Mouse (Mus musculus): ENCODE data around the gene Itih5. TPM values are rescaled to one million over a fixed set of nuclear protein-coding genes. Genes with fewer than 3 reads are reported as not detected.

Itih5 gene
- polyA plus RNA-seq, 1 experiment from 2014 or later = 30.0 TPM

DNA sequence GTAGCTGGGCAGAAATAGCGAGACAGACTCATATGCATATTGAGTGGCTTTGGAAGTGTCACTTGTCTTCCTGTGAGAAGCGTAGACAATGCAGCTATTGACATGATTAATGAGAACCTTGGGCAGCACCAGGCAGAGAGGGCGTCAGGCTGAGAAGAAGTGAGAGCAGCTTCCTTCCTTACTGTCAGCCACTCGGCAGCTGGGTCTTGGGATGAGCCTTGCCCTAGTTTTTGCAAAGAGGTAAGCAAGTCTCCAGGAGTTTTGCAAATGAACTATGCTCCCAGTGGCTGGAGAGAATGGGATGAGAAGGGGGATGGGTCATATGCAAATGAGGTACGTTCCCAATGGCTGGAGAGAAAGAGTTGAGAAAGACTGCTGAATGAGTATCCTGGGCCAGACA lies 109.4 kb downstream of the Itih5 start:
- 28% methylated on average over 5 of the region's 5 CpGs for WGBS
- no peak for ATAC-seq (ENCODE audit: insufficient read depth, low FRiP score)
- no peaks in the 10 kb centered on the region for H3K9me3 ChIP-seq (replicated peaks; ENCODE audit: control insufficient read depth, low read length)

DNA sequence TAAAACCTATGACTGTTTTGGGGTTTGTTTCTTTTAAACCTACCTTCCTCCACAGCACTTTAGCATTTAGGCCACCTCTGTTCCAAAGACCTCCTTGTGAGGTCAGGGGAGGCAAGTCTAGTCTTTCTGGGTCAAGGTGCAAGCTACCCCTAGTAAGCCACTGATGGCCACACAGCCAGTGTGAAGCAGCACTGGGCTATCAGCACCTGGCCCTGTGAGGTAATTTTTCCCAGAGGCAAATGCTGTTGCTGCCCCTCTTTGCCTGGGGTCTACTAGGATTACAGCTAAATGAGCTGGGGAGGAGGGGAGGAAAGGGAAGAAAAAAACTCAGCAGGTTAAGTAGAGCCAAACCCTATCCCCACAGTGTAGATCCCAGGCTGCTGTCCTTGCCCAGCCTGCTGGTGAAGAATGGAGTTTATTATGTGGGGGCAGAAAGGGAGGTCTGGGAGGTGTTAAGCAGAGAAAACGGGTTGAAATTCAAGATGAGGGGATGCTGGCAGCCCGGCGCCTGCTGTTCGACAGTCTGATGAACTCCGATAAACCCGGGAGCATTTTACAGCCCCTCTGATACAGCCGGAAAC lies 110.6 kb downstream of the Itih5 start:
- Histone ChIP-seq H3K4me2 (ENCODE audit: low read depth, low read length) (no peak overlapping the region), H3K36me3 (ENCODE audit: control insufficient read depth, insufficient read depth, low read length) (no peaks in the 10 kb centered on the region), H3K27ac (ENCODE audit: low read length) (no peak overlapping the region), H3K9ac (ENCODE audit: low read length) (no peak overlapping the region), H3K27me3 (ENCODE audit: control insufficient read depth, insufficient read depth, low read length) (no peaks in the 10 kb centered on the region), H3K9me3 (replicated peaks; ENCODE audit: control insufficient read depth, low read length) (no peaks in the 10 kb centered on the region), H3K4me3 (replicated peaks; ENCODE audit: low read length) (no peak overlapping the region), H3K4me1 (ENCODE audit: control insufficient read depth, insufficient read depth, low read length) (no peaks in the 10 kb centered on the region)
- WGBS = 47% methylated on average over 7 of the region's 7 CpGs
- ATAC-seq (ENCODE audit: insufficient read depth, low FRiP score) = no peak

More for the DNA sequence above, 109.4 kb downstream of the Itih5 start:
- H3K4me2 ChIP-seq (ENCODE audit: low read depth, low read length) = no peak overlapping the region
- no peak overlapping the region for H3K9ac ChIP-seq (ENCODE audit: low read length)
- H3K4me1 ChIP-seq (ENCODE audit: control insufficient read depth, insufficient read depth, low read length) = no peaks in the 10 kb centered on the region
- no peak overlapping the region for H3K27ac ChIP-seq (ENCODE audit: low read length)
- H3K27me3 ChIP-seq (ENCODE audit: control insufficient read depth, insufficient read depth, low read length) = no peaks in the 10 kb centered on the region
- no peaks in the 10 kb centered on the region for H3K36me3 ChIP-seq (ENCODE audit: control insufficient read depth, insufficient read depth, low read length)
- no peak overlapping the region for H3K4me3 ChIP-seq (replicated peaks; ENCODE audit: low read length)

DNA sequence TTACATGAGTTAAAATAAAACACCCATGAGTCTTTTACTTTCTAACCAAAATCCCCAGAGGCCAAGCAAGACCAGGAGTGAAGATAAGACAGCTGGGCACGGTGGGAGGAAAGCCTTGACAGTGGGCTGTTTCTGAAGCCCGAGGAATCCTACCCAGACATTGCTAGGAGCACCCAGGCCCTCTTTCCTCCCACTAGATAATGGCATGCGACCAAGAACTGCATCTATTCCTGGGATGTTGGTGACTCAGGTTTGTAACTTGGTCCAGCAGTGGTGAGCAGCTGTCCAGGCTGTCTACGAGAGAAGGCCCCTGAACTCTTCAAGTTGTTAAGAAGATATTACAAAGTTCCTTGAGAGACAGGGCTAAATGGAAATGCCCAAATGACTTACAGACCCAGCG lies 112.5 kb downstream of the Itih5 start:
- no peak for ATAC-seq (ENCODE audit: insufficient read depth, low FRiP score)
- no peaks in the 10 kb centered on the region for H3K36me3 ChIP-seq (ENCODE audit: control insufficient read depth, insufficient read depth, low read length)
- H3K4me1 ChIP-seq (ENCODE audit: control insufficient read depth, insufficient read depth, low read length) = no peaks in the 10 kb centered on the region
- no peak overlapping the region for H3K27ac ChIP-seq (ENCODE audit: low read length)
- no peak overlapping the region for H3K9ac ChIP-seq (ENCODE audit: low read length)
- H3K4me2 ChIP-seq (ENCODE audit: low read depth, low read length) = no peak overlapping the region
- no peaks in the 10 kb centered on the region for H3K27me3 ChIP-seq (ENCODE audit: control insufficient read depth, insufficient read depth, low read length)
- 69% methylated on average over 5 of the region's 5 CpGs for WGBS
- H3K9me3 ChIP-seq (replicated peaks; ENCODE audit: control insufficient read depth, low read length) = no peaks in the 10 kb centered on the region
- H3K4me3 ChIP-seq (replicated peaks; ENCODE audit: low read length) = no peak overlapping the region

DNA sequence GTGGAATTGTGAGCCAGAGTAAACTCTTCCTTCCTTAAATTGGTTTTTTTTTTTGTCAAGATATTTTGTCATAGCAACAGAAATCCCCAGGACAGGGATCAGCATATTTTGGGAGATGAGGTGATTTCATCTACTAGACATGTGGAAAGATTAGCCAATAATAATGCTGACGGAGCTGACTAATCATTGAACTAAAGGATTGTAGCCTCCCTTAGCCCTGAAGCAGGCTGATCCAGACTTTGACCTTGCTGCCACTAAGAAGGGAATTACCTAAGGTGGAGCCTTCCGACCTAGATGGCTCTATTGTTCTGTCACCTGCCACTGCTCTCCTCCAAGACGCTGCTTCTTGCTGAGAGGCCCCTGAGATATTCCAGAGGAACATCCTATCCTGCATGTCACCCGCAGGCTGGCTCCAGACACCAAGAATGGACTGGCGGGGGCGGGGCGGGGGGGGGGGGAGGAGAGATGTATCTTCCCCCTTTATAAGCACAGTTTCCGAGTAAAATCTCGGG lies 119.3 kb downstream of the Itih5 start:
- no peak for ATAC-seq (ENCODE audit: insufficient read depth, low FRiP score)
- Histone ChIP-seq H3K9ac (ENCODE audit: low read length) (no peak overlapping the region), H3K27ac (ENCODE audit: low read length) (no peak overlapping the region), H3K4me2 (ENCODE audit: low read depth, low read length) (no peak overlapping the region), H3K4me3 (replicated peaks; ENCODE audit: low read length) (no peak overlapping the region), H3K9me3 (replicated peaks; ENCODE audit: control insufficient read depth, low read length) (no peaks in the 10 kb centered on the region), H3K4me1 (ENCODE audit: control insufficient read depth, insufficient read depth, low read length) (peaks cover 5% of the 10 kb centered on the region; the same call in 1 of the 2 replicates), H3K27me3 (ENCODE audit: control insufficient read depth, insufficient read depth, low read length) (no peaks in the 10 kb centered on the region), H3K36me3 (ENCODE audit: control insufficient read depth, insufficient read depth, low read length) (no peaks in the 10 kb centered on the region)
- WGBS = 66% methylated on average over 7 of the region's 9 CpGs

DNA sequence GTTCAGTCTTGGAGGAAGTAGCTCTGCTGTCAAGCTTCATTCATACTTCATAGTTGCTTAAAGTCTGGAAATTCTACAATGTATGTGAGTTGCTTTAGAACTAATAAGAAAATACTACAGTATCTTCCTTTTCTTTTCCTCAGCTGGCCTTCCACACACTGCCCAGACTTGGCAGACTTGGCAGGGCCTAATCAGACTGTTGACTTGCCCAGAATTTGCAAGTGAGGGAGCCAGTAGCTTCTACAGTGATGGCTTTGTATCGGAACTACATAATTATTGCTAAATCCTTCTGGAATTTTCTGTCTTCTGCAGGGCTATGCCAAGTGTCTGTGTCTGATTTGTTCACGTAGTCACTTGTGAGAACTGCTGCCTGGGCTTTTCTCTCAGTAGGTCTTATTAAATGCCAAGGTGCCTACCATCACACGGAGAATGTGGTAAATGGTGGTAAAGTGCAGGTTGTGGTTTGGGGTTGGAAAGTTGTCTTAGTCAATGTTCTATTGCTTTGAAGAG lies 120.2 kb downstream of the Itih5 start:
- Histone ChIP-seq H3K4me2 (ENCODE audit: low read depth, low read length) (no peak overlapping the region), H3K27me3 (ENCODE audit: control insufficient read depth, insufficient read depth, low read length) (no peaks in the 10 kb centered on the region), H3K4me1 (ENCODE audit: control insufficient read depth, insufficient read depth, low read length) (peaks cover 5% of the 10 kb centered on the region; the same call in 1 of the 2 replicates), H3K27ac (ENCODE audit: low read length) (no peak overlapping the region), H3K4me3 (replicated peaks; ENCODE audit: low read length) (no peak overlapping the region), H3K36me3 (ENCODE audit: control insufficient read depth, insufficient read depth, low read length) (no peaks in the 10 kb centered on the region), H3K9me3 (replicated peaks; ENCODE audit: control insufficient read depth, low read length) (no peaks in the 10 kb centered on the region), H3K9ac (ENCODE audit: low read length) (no peak overlapping the region)
- ATAC-seq (ENCODE audit: insufficient read depth, low FRiP score) = no peak
- 79% methylated on average over 3 of the region's 3 CpGs for WGBS

DNA sequence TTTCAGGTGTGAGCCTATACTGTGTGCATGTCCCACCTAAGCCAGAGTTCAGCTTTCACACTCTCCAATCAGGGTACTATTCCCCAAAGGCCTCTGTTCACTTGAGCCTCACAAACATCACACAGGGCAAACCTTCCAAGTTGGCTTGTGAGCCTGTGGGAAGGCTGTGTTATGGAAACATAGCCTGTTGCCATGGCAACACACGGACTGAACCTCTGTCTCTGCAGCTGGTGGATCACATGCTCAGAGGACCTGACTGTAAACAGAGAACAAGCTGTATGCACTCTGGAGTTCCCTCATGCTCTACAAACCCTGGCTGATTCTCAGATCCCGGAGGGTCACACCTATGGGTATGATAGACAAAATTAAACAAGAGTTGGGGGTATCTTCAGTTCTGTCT lies 122.8 kb downstream of the Itih5 start:
- no peaks in the 10 kb centered on the region for H3K36me3 ChIP-seq (ENCODE audit: control insufficient read depth, insufficient read depth, low read length)
- ATAC-seq (ENCODE audit: insufficient read depth, low FRiP score) = peak; percentile 91
- no peaks in the 10 kb centered on the region for H3K27me3 ChIP-seq (ENCODE audit: control insufficient read depth, insufficient read depth, low read length)
- no peaks in the 10 kb centered on the region for H3K9me3 ChIP-seq (replicated peaks; ENCODE audit: control insufficient read depth, low read length)
- H3K4me3 ChIP-seq (replicated peaks; ENCODE audit: low read length) = no peak overlapping the region
- no peak overlapping the region for H3K9ac ChIP-seq (ENCODE audit: low read length)
- H3K27ac ChIP-seq (ENCODE audit: low read length) = no peak overlapping the region
- peaks cover 5% of the 10 kb centered on the region; the same call in 1 of the 2 replicates for H3K4me1 ChIP-seq (ENCODE audit: control insufficient read depth, insufficient read depth, low read length)
- 16% methylated on average over 2 of the region's 2 CpGs for WGBS
- H3K4me2 ChIP-seq (ENCODE audit: low read depth, low read length) = no peak overlapping the region

DNA sequence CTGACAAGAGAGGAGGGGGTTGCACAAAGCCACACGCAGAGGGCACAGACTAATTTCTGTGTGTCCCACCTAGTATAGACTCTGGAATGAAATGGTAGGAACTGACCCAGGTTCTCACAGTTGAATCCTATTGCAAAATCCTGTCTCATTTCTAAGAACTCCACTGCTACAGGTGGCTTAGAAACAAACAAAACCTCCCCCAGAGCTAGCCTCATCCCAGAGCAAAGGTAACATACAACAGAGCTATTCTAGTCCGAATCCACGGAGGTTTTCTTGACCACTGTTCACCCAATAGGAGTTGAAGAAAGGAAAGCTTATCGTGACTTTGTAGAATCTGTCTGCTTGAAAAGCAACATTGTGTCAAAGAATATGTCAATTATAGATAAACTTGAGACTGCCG lies 130.3 kb downstream of the Itih5 start:
- ATAC-seq (ENCODE audit: insufficient read depth, low FRiP score) = no peak
- H3K4me3 ChIP-seq (replicated peaks; ENCODE audit: low read length) = no peak overlapping the region
- H3K36me3 ChIP-seq (ENCODE audit: control insufficient read depth, insufficient read depth, low read length) = no peaks in the 10 kb centered on the region
- H3K4me2 ChIP-seq (ENCODE audit: low read depth, low read length) = no peak overlapping the region
- 42% methylated on average over 5 of the region's 5 CpGs for WGBS
- H3K27me3 ChIP-seq (ENCODE audit: control insufficient read depth, insufficient read depth, low read length) = no peaks in the 10 kb centered on the region
- no peaks in the 10 kb centered on the region for H3K9me3 ChIP-seq (replicated peaks; ENCODE audit: control insufficient read depth, low read length)
- no peaks in the 10 kb centered on the region for H3K4me1 ChIP-seq (ENCODE audit: control insufficient read depth, insufficient read depth, low read length)
- no peak overlapping the region for H3K9ac ChIP-seq (ENCODE audit: low read length)
- no peak overlapping the region for H3K27ac ChIP-seq (ENCODE audit: low read length)

DNA sequence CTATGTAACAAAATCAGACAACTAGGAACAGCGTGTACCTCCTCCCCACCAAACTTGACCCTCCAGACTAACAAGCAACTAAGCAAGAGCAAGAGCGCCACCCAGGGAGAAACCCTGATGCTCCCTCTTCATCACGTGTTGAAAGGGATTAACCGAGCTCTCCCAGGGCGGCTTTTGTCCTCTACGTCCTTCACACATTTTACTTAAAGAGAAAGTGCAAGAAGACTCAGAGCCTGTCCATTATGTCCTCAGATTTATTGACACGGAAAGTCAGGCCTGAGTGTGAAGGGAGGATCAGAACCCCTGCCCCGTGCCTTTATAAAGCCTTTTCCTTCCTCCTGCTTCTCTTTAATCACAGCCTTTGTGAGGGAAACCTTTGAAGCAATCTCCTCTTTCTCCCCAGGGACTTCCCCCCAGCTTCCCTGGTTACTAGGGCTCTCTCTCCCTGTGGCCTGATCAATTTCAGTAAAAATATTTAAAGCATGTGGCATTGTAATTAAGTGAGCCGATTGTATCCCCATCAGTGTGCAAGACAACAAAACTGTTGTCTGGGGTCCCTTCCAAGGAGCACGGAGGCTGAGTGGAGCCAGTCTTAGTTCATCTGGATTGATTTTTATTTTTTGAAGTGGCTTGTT lies 131.4 kb downstream of the Itih5 start:
- Histone ChIP-seq H3K9ac (ENCODE audit: low read length) (no peak overlapping the region), H3K36me3 (ENCODE audit: control insufficient read depth, insufficient read depth, low read length) (no peaks in the 10 kb centered on the region), H3K4me3 (replicated peaks; ENCODE audit: low read length) (no peak overlapping the region), H3K4me1 (ENCODE audit: control insufficient read depth, insufficient read depth, low read length) (no peaks in the 10 kb centered on the region), H3K27me3 (ENCODE audit: control insufficient read depth, insufficient read depth, low read length) (no peaks in the 10 kb centered on the region), H3K9me3 (replicated peaks; ENCODE audit: control insufficient read depth, low read length) (no peaks in the 10 kb centered on the region), H3K4me2 (ENCODE audit: low read depth, low read length) (no peak overlapping the region), H3K27ac (ENCODE audit: low read length) (no peak overlapping the region)
- no peak for ATAC-seq (ENCODE audit: insufficient read depth, low FRiP score)
- 19% methylated on average over 10 of the region's 10 CpGs for WGBS

DNA sequence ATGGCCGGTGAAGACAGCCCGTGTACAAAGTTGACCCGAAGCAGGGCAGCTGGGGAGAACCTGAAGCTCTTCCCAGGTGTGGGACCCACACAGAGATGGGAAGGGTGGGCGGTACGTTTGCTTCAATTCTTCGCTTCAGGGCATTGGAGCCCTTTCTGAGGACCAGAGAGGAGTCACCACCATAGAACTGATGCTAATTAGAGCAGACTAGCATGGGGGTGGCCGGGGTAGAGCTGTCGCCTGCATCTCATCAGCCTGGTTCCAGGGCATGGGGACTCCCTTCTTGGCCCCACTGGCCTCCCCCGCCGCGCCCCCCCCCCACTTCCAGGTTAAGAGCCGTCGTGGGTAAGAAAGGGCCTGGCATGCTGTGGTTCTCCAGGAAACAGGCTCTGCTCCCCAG lies 132.6 kb downstream of the Itih5 start:
- H3K27ac ChIP-seq (ENCODE audit: low read length) = no peak overlapping the region
- no peak overlapping the region for H3K4me3 ChIP-seq (replicated peaks; ENCODE audit: low read length)
- no peaks in the 10 kb centered on the region for H3K27me3 ChIP-seq (ENCODE audit: control insufficient read depth, insufficient read depth, low read length)
- no peaks in the 10 kb centered on the region for H3K4me1 ChIP-seq (ENCODE audit: control insufficient read depth, insufficient read depth, low read length)
- no peaks in the 10 kb centered on the region for H3K9me3 ChIP-seq (replicated peaks; ENCODE audit: control insufficient read depth, low read length)
- no peak overlapping the region for H3K9ac ChIP-seq (ENCODE audit: low read length)
- no peak for ATAC-seq (ENCODE audit: insufficient read depth, low FRiP score)
- no peaks in the 10 kb centered on the region for H3K36me3 ChIP-seq (ENCODE audit: control insufficient read depth, insufficient read depth, low read length)
- 58% methylated on average over 13 of the region's 13 CpGs for WGBS
- H3K4me2 ChIP-seq (ENCODE audit: low read depth, low read length) = no peak overlapping the region

Measured in stomach, embryonic 16.5 days (tissue).